Mouse (Mus musculus) cerebellum, adult 2 months (tissue): Measurements from ENCODE around the gene Ehd2.

ENCODE experiments used
- CTCF ChIP-seq: fragments of 200-500 bp; IDR thresholded peaks from 2 replicates; pipeline ENCODE4 v1.5.1; 2011; ENCODE audit warnings: low read depth, mild to moderate bottlenecking, control low read depth, low read length, moderate library complexity, borderline replicate concordance; ENCODE audit not compliant: insufficient read depth
- POLR2A ChIP-seq: fragments of 200-500 bp; IDR thresholded peaks from 2 replicates; pipeline ENCODE4 v1.6.1; 2011; ENCODE audit warnings: low read length, control low read depth, borderline replicate concordance; ENCODE audit not compliant: insufficient read depth

DNA sequence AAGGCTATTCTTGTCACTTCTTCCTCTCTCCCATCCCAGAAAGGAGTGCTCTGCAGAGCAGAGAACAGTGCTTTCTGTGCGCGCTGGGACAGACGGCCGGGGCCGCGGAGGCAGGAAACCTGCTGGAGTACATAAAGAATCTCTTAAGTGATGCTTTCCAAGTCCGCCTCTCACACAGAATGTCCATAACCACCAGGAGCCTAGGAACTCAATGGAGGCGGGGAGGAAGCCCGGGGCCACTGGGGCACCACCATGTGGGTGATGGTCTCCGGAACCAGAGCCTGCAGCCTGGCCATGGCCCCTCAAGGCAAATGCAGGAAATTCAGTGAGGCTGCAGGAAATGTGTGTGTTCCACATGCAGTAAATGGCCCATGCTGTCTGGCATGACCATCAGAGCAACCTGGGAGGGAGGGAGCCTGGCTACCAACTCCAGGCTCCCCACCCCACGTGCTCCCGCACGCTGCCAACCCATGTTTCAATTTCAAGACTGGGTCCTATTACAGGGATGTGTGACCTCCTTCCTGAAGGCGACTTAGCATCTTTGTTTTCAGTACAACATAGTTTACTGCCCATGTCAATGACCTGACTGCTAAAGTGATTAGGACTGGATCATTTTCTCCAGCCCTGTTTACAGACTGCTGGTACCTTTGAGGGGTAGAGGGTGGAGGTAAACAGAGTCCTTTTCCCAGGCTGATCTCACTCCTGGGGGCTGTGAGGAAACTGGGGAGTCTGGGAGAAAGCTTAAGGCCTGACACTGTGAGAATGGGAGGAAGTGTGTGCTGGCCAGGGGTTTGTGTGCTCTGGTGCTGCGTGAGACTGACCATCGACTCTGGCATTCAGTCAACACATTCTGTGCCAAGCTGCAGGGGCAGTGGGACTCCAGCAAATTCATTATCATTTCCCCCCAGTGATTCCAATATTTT is 33.7 kb downstream of the Ehd2 start:
- TF ChIP-seq CTCF (no peak), POLR2A (no peak)
